Mouse (Mus musculus): ENCODE data around the gene Rrbp1. TPM values are rescaled to one million over a fixed set of nuclear protein-coding genes. Genes with fewer than 3 reads are reported as not detected.

Gene Rrbp1
- polyA plus RNA-seq, 1 experiment from 2014 or later: 74.3 TPM

GRCm38 (mm10) chr2:143899470-143900220 lies 111.4 kb downstream of the Rrbp1 start:
- WGBS (ENCODE audit: insufficient replicate concordance): 65% methylated on average over 9 of the region's 9 CpGs
- Histone ChIP-seq H3K9me3 (ENCODE audit: low read length) (no peaks in the 10 kb centered on the region), H3K4me1 (ENCODE audit: insufficient read depth) (0 out of 2 replicates have a peak, but pooled peaks cover 9% of the 10 kb centered on the region), H3K27ac (ENCODE audit: low read depth) (no peak overlapping the region), H3K36me3 (replicated peaks; ENCODE audit: insufficient read depth, low read length) (no peaks in the 10 kb centered on the region), H3K4me3 (ENCODE audit: low read depth, low read length) (no peak overlapping the region), H3K27me3 (ENCODE audit: insufficient read depth, low read length) (no peaks in the 10 kb centered on the region), H3K9ac (replicated peaks) (no peak overlapping the region), H3K4me2 (ENCODE audit: low read depth, low read length) (no peak overlapping the region)
- TF ChIP-seq EP300 (IDR thresholded peaks at IDR 0.05; ENCODE audit: low read depth): no peak
- no peak for TF ChIP-seq CTCF (IDR thresholded peaks at IDR 0.05; ENCODE audit: low read depth)
- ATAC-seq (no peak), DNase-seq (no peak)

Other genes with a start within 250 kb of the Rrbp1 start
- 0.12 and 0.17 TPM in 2 replicates for gene Bfsp1, start 148.1 kb downstream of the Rrbp1 start, polyA plus RNA-seq (2015; fragmentation: Nextera tagmentation; extraction: Ambion mirVana)
- gene Dstn, start 95.9 kb downstream of the Rrbp1 start, polyA plus RNA-seq (2015; fragmentation: Nextera tagmentation; extraction: Ambion mirVana): 155 and 160 TPM in 2 replicates
- gene Banf2, start 21.8 kb upstream of the Rrbp1 start, polyA plus RNA-seq (2015; fragmentation: Nextera tagmentation; extraction: Ambion mirVana): not detected in 2 replicates